8 mouse cellular contexts compared by ENCODE assay signal in genomic region chrX:73930402-73931062, GRCm38 (mm10). TPM values are rescaled to one million over a fixed set of nuclear protein-coding genes. Genes with fewer than 3 reads are reported as not detected.
DNase-seq lines count a peak whose midpoint lies in the region; ATAC-seq and TF ChIP-seq lines count a peak whose summit lies in the region.

TSS of gene Renbp (minus strand) at chrX:73930850.

- H3K27ac ChIP-seq in forebrain, postnatal 0 days (ENCODE audit: low read depth, low read length) = no peak within 1 kb of the TSS
- no peak within 1 kb of the TSS for H3K27ac ChIP-seq in hindbrain, embryonic 11.5 days (ENCODE audit: low read depth, low read length)
- no peak within 1 kb of the TSS for H3K27ac ChIP-seq in limb, embryonic 15.5 days
- H3K27ac ChIP-seq in midbrain, embryonic 15.5 days = no peak within 1 kb of the TSS

- H3K9ac ChIP-seq in forebrain, postnatal 0 days = no peak within 1 kb of the TSS
- H3K9ac ChIP-seq in hindbrain, embryonic 11.5 days (ENCODE audit: low read depth, low read length) = no peak within 1 kb of the TSS
- H3K9ac ChIP-seq in limb, embryonic 15.5 days = no peak within 1 kb of the TSS
- H3K9ac ChIP-seq in midbrain, embryonic 15.5 days = no peak within 1 kb of the TSS

- TF ChIP-seq CTCF in forebrain, postnatal 0 days (IDR thresholded peaks at IDR 0.05; ENCODE audit: low read depth) = no peak

- no peaks in the 10 kb centered on the region for H3K4me1 ChIP-seq in forebrain, postnatal 0 days (ENCODE audit: insufficient read depth)
- no peaks in the 10 kb centered on the region for H3K4me1 ChIP-seq in hindbrain, embryonic 11.5 days (replicated peaks; ENCODE audit: control insufficient read depth, insufficient read depth, low read length)
- H3K4me1 ChIP-seq in limb, embryonic 15.5 days = no peaks in the 10 kb centered on the region
- no peaks in the 10 kb centered on the region for H3K4me1 ChIP-seq in midbrain, embryonic 15.5 days

- H3K4me3 ChIP-seq in forebrain, postnatal 0 days (ENCODE audit: low read depth, low read length) = no peak within 1 kb of the TSS
- no peak within 1 kb of the TSS for H3K4me3 ChIP-seq in hindbrain, embryonic 11.5 days (ENCODE audit: low read depth, low read length)
- peak within 1 kb of the TSS; percentile 37 for H3K4me3 ChIP-seq in limb, embryonic 15.5 days
- H3K4me3 ChIP-seq in midbrain, embryonic 15.5 days = no peak within 1 kb of the TSS

- no peak within 1 kb of the TSS for H3K4me2 ChIP-seq in forebrain, postnatal 0 days (ENCODE audit: low read depth)
- H3K4me2 ChIP-seq in hindbrain, embryonic 11.5 days (replicated peaks; ENCODE audit: low read depth, low read length) = no peak within 1 kb of the TSS
- H3K4me2 ChIP-seq in limb, embryonic 15.5 days = peak within 1 kb of the TSS; percentile 30
- H3K4me2 ChIP-seq in midbrain, embryonic 15.5 days = no peak within 1 kb of the TSS

- ATAC-seq in forebrain, postnatal 0 days = peak; percentile 27; the same call in 1 of the 2 replicates
- ATAC-seq in hindbrain, embryonic 11.5 days (ENCODE audit: low FRiP score) = peak; percentile 53; the same call in 1 of the 2 replicates
- peak; percentile 75; the same call in 1 of the 2 replicates for ATAC-seq in limb, embryonic 15.5 days (ENCODE audit: insufficient number of reproducible peaks, low FRiP score, low TSS enrichment, low read depth)
- no peak; the same call in 1 of the 2 replicates for ATAC-seq in midbrain, embryonic 15.5 days (replicated peaks)

- no peaks in the 10 kb centered on the region for H3K27me3 ChIP-seq in forebrain, postnatal 0 days (ENCODE audit: insufficient read depth, low read length)
- H3K27me3 ChIP-seq in hindbrain, embryonic 11.5 days (ENCODE audit: control insufficient read depth, insufficient read depth, low read length) = no peaks in the 10 kb centered on the region
- H3K27me3 ChIP-seq in limb, embryonic 15.5 days = no peaks in the 10 kb centered on the region
- H3K27me3 ChIP-seq in midbrain, embryonic 15.5 days (replicated peaks) = no peaks in the 10 kb centered on the region

- WGBS in forebrain, postnatal 0 days = 45% methylated on average over 17 of the region's 17 CpGs
- 41% methylated on average over 17 of the region's 17 CpGs for WGBS in hindbrain, embryonic 11.5 days
- 42% methylated on average over 17 of the region's 17 CpGs for WGBS in limb, embryonic 15.5 days
- WGBS in midbrain, embryonic 15.5 days = 40% methylated on average over 17 of the region's 17 CpGs

- DNase-seq in MN1 (ENCODE audit: low spot score) = peak; percentile 66
- peak; percentile 67 to 79 for DNase-seq in adrenal gland, postnatal 36 days
- no peak for DNase-seq in forebrain, postnatal 0 days
- peak; percentile 56 for DNase-seq in hindbrain, embryonic 11.5 days (ENCODE audit: low spot score)
- peak; percentile 83 for DNase-seq in testis, postnatal 10 days (ENCODE audit: low spot score)
- DNase-seq in right cerebral cortex, postnatal 25 days = no peak

- H3K36me3 ChIP-seq in forebrain, postnatal 0 days (ENCODE audit: insufficient read depth) = no peaks in the 10 kb centered on the region
- no peaks in the 10 kb centered on the region for H3K36me3 ChIP-seq in hindbrain, embryonic 11.5 days (ENCODE audit: control insufficient read depth, insufficient read depth, low read length)
- H3K36me3 ChIP-seq in limb, embryonic 15.5 days = no peaks in the 10 kb centered on the region
- no peaks in the 10 kb centered on the region for H3K36me3 ChIP-seq in midbrain, embryonic 15.5 days (replicated peaks)

- H3K9me3 ChIP-seq in forebrain, postnatal 0 days (ENCODE audit: low read length) = no peaks in the 10 kb centered on the region
- H3K9me3 ChIP-seq in hindbrain, embryonic 11.5 days (ENCODE audit: control insufficient read depth, low read length) = no peaks in the 10 kb centered on the region
- H3K9me3 ChIP-seq in limb, embryonic 15.5 days = no peaks in the 10 kb centered on the region
- H3K9me3 ChIP-seq in midbrain, embryonic 15.5 days = no peaks in the 10 kb centered on the region

RNA-seq across cellular contexts. Expression of gene Renbp, which starts in this region (rescaled TPM):
- total RNA-seq in adrenal gland, postnatal 36 days (2021) = 10 to 100 TPM; 16.1 to 23.8 TPM
- 4.9 and 13.1 TPM in 2 replicates for total RNA-seq in forebrain, postnatal 0 days (2014; rRNA removed)
- 11.7 and 12.4 TPM in 2 replicates for polyA plus RNA-seq in forebrain, postnatal 0 days (2015; fragmentation: Nextera tagmentation; extraction: Ambion mirVana)
- 17.5 and 18.7 TPM in 2 replicates for polyA plus RNA-seq in hindbrain, embryonic 11.5 days (2014; fragmentation: Nextera tagmentation; extraction: Ambion mirVana)
- polyA plus RNA-seq in limb, embryonic 15.5 days (2015; fragmentation: Nextera tagmentation; extraction: Ambion mirVana) = 38.2 and 38.8 TPM in 2 replicates
- 10.9 and 11.1 TPM in 2 replicates for polyA plus RNA-seq in midbrain, embryonic 15.5 days (2015; fragmentation: Nextera tagmentation; extraction: Ambion mirVana)

Comparison
In these comparisons a context has a peak if more than half of its experiments do, and no peak if none do; other contexts are left out.
1. DNase-seq: peak in MN1 (single experiment), adrenal gland, postnatal 36 days (2 of 2), hindbrain, embryonic 11.5 days (single experiment) and testis, postnatal 10 days (single experiment); none in forebrain, postnatal 0 days (single experiment) and right cerebral cortex, postnatal 25 days (single experiment).